Mouse (Mus musculus): ENCODE measurements around the gene Cbx2. TPM values are rescaled to one million over a fixed set of nuclear protein-coding genes. Genes with fewer than 3 reads are reported as not detected.

Gene Cbx2
- 29.3 and 30.5 TPM in 2 replicates for polyA plus RNA-seq (2016; fragmentation: Nextera tagmentation; extraction: Ambion mirVana)

- H3K27ac ChIP-seq (ENCODE audit: poor library complexity, severe bottlenecking) = peak within 1 kb of the TSS; percentile 80
- peaks cover 40% of the 10 kb centered on the region for H3K4me1 ChIP-seq (replicated peaks)
- H3K4me3 ChIP-seq = peak within 1 kb of the TSS; percentile 93
- H3K4me2 ChIP-seq = peak within 1 kb of the TSS; percentile 88
- H3K9me3 ChIP-seq (replicated peaks) = no peaks in the 10 kb centered on the region
- H3K36me3 ChIP-seq = peaks cover 17% of the 10 kb centered on the region
- WGBS = 4% methylated on average over 95 of the region's 99 CpGs
- ATAC-seq (ENCODE audit: insufficient number of reproducible peaks, low FRiP score) = peak; percentile 85
- peak within 1 kb of the TSS; percentile 95 for H3K9ac ChIP-seq
- H3K27me3 ChIP-seq (replicated peaks) = peaks cover 30% of the 10 kb centered on the region
Measured at GRCm38 (mm10) chr11:119022895-119023615, at the start of gene Cbx2. TSS of gene Cbx2 (plus strand) at chr11:119022962.

GRCm38 (mm10) chr11:118974340-118974739 is 48.4 kb upstream of the Cbx2 start:
- no peak overlapping the region for H3K4me2 ChIP-seq
- H3K4me3 ChIP-seq = no peak overlapping the region
- no peaks in the 10 kb centered on the region for H3K4me1 ChIP-seq (replicated peaks)
- no peaks in the 10 kb centered on the region for H3K36me3 ChIP-seq
- H3K27me3 ChIP-seq (replicated peaks) = peaks cover 75% of the 10 kb centered on the region
- no peak overlapping the region for H3K27ac ChIP-seq (ENCODE audit: poor library complexity, severe bottlenecking)
- H3K9me3 ChIP-seq (replicated peaks) = no peaks in the 10 kb centered on the region
- no peak for ATAC-seq (ENCODE audit: insufficient number of reproducible peaks, low FRiP score)
- WGBS = 77% methylated on average over 7 of the region's 7 CpGs
- H3K9ac ChIP-seq = no peak overlapping the region

- 2% methylated on average over 10 of the region's 10 CpGs for WGBS
- H3K4me1 ChIP-seq (replicated peaks) = no peaks in the 10 kb centered on the region
- peak overlapping the region; percentile 55 for H3K4me2 ChIP-seq
- H3K9ac ChIP-seq = no peak overlapping the region
- no peaks in the 10 kb centered on the region for H3K36me3 ChIP-seq
- no peak overlapping the region for H3K27ac ChIP-seq (ENCODE audit: poor library complexity, severe bottlenecking)
- ATAC-seq (ENCODE audit: insufficient number of reproducible peaks, low FRiP score) = no peak
- H3K27me3 ChIP-seq (replicated peaks) = peaks cover 70% of the 10 kb centered on the region
- H3K4me3 ChIP-seq = no peak overlapping the region
- no peaks in the 10 kb centered on the region for H3K9me3 ChIP-seq (replicated peaks)
Measured at GRCm38 (mm10) chr11:118975427-118975826, 47.3 kb upstream of the Cbx2 start.

- WGBS = 15% methylated on average over 12 of the region's 12 CpGs
- H3K4me1 ChIP-seq (replicated peaks) = no peaks in the 10 kb centered on the region
- no peak overlapping the region for H3K9ac ChIP-seq
- no peak overlapping the region for H3K27ac ChIP-seq (ENCODE audit: poor library complexity, severe bottlenecking)
- H3K4me3 ChIP-seq = no peak overlapping the region
- peak overlapping the region; percentile 55 for H3K4me2 ChIP-seq
- no peaks in the 10 kb centered on the region for H3K36me3 ChIP-seq
- H3K27me3 ChIP-seq (replicated peaks) = peaks cover 66% of the 10 kb centered on the region
- no peaks in the 10 kb centered on the region for H3K9me3 ChIP-seq (replicated peaks)
- 0 out of 2 replicates have a peak, but pooled peaks have one; percentile 54 for ATAC-seq (ENCODE audit: insufficient number of reproducible peaks, low FRiP score)
Measured at GRCm38 (mm10) chr11:118975917-118976316, 46.8 kb upstream of the Cbx2 start.

- no peak for ATAC-seq (ENCODE audit: insufficient number of reproducible peaks, low FRiP score)
- WGBS = 77% methylated on average over 2 of the region's 2 CpGs
- Histone ChIP-seq H3K36me3 (no peaks in the 10 kb centered on the region), H3K27me3 (replicated peaks) (peaks cover 34% of the 10 kb centered on the region), H3K4me1 (replicated peaks) (peaks cover 22% of the 10 kb centered on the region), H3K4me2 (no peak overlapping the region), H3K27ac (ENCODE audit: poor library complexity, severe bottlenecking) (no peak overlapping the region), H3K9me3 (replicated peaks) (no peaks in the 10 kb centered on the region), H3K9ac (no peak overlapping the region), H3K4me3 (no peak overlapping the region)
Measured at GRCm38 (mm10) chr11:118980388-118980787, 42.4 kb upstream of the Cbx2 start.

- Histone ChIP-seq H3K9me3 (replicated peaks) (no peaks in the 10 kb centered on the region), H3K36me3 (no peaks in the 10 kb centered on the region), H3K4me3 (no peak overlapping the region), H3K9ac (no peak overlapping the region), H3K27me3 (replicated peaks) (peaks cover 30% of the 10 kb centered on the region), H3K27ac (ENCODE audit: poor library complexity, severe bottlenecking) (no peak overlapping the region), H3K4me1 (replicated peaks) (peaks cover 22% of the 10 kb centered on the region), H3K4me2 (no peak overlapping the region)
- 62% methylated on average over 18 of the region's 18 CpGs for WGBS
- no peak for ATAC-seq (ENCODE audit: insufficient number of reproducible peaks, low FRiP score)
Measured at GRCm38 (mm10) chr11:118981012-118981776, 41.6 kb upstream of the Cbx2 start.

GRCm38 (mm10) chr11:118982593-118983113 is 40.1 kb upstream of the Cbx2 start:
- WGBS = 32% methylated on average over 12 of the region's 12 CpGs
- H3K36me3 ChIP-seq = no peaks in the 10 kb centered on the region
- H3K27me3 ChIP-seq (replicated peaks) = peaks cover 29% of the 10 kb centered on the region
- no peak overlapping the region for H3K4me3 ChIP-seq
- H3K9me3 ChIP-seq (replicated peaks) = no peaks in the 10 kb centered on the region
- H3K4me1 ChIP-seq (replicated peaks) = peaks cover 22% of the 10 kb centered on the region
- H3K9ac ChIP-seq = no peak overlapping the region
- ATAC-seq (ENCODE audit: insufficient number of reproducible peaks, low FRiP score) = no peak
- no peak overlapping the region for H3K27ac ChIP-seq (ENCODE audit: poor library complexity, severe bottlenecking)
- no peak overlapping the region for H3K4me2 ChIP-seq

- no peak for ATAC-seq (ENCODE audit: insufficient number of reproducible peaks, low FRiP score)
- Histone ChIP-seq H3K9me3 (replicated peaks) (no peaks in the 10 kb centered on the region), H3K36me3 (no peaks in the 10 kb centered on the region), H3K27ac (ENCODE audit: poor library complexity, severe bottlenecking) (no peak overlapping the region), H3K4me2 (no peak overlapping the region), H3K4me1 (replicated peaks) (peaks cover 22% of the 10 kb centered on the region), H3K4me3 (no peak overlapping the region), H3K27me3 (replicated peaks) (peaks cover 20% of the 10 kb centered on the region), H3K9ac (no peak overlapping the region)
- WGBS = 56% methylated on average over 5 of the region's 5 CpGs
Measured at GRCm38 (mm10) chr11:118985571-118985970, 37.2 kb upstream of the Cbx2 start.

- no peaks in the 10 kb centered on the region for H3K9me3 ChIP-seq (replicated peaks)
- H3K36me3 ChIP-seq = no peaks in the 10 kb centered on the region
- peaks cover 15% of the 10 kb centered on the region; the same call in 1 of the 2 replicates for H3K27me3 ChIP-seq (replicated peaks)
- 82% methylated on average over 10 of the region's 10 CpGs for WGBS
- peaks cover 19% of the 10 kb centered on the region for H3K4me1 ChIP-seq (replicated peaks)
- no peak within 1 kb of the TSS for H3K4me2 ChIP-seq
- H3K27ac ChIP-seq (ENCODE audit: poor library complexity, severe bottlenecking) = no peak within 1 kb of the TSS
- ATAC-seq (ENCODE audit: insufficient number of reproducible peaks, low FRiP score) = no peak
- no peak within 1 kb of the TSS for H3K9ac ChIP-seq
- no peak within 1 kb of the TSS for H3K4me3 ChIP-seq
Measured at GRCm38 (mm10) chr11:118987999-118988398, 34.8 kb upstream of the Cbx2 start, which contains the start of gene Enpp7. TSS of gene Enpp7 (plus strand) at chr11:118988188.

GRCm38 (mm10) chr11:118992781-118993180 is 30.0 kb upstream of the Cbx2 start:
- Histone ChIP-seq H3K4me2 (no peak overlapping the region), H3K27me3 (replicated peaks) (peaks cover 36% of the 10 kb centered on the region), H3K27ac (ENCODE audit: poor library complexity, severe bottlenecking) (no peak overlapping the region), H3K4me3 (no peak overlapping the region), H3K36me3 (no peaks in the 10 kb centered on the region), H3K4me1 (replicated peaks) (peaks cover 10% of the 10 kb centered on the region), H3K9ac (no peak overlapping the region), H3K9me3 (replicated peaks) (no peaks in the 10 kb centered on the region)
- WGBS = 50% methylated on average over 3 of the region's 3 CpGs
- ATAC-seq (ENCODE audit: insufficient number of reproducible peaks, low FRiP score) = no peak

GRCm38 (mm10) chr11:118995448-118995847 is 27.3 kb upstream of the Cbx2 start:
- H3K9me3 ChIP-seq (replicated peaks) = no peaks in the 10 kb centered on the region
- no peak for ATAC-seq (ENCODE audit: insufficient number of reproducible peaks, low FRiP score)
- H3K9ac ChIP-seq = no peak overlapping the region
- no peak overlapping the region for H3K4me2 ChIP-seq
- H3K36me3 ChIP-seq = no peaks in the 10 kb centered on the region
- peaks cover 19% of the 10 kb centered on the region for H3K4me1 ChIP-seq (replicated peaks)
- H3K27me3 ChIP-seq (replicated peaks) = peaks cover 51% of the 10 kb centered on the region
- no peak overlapping the region for H3K27ac ChIP-seq (ENCODE audit: poor library complexity, severe bottlenecking)
- WGBS = 23% methylated on average over 4 of the region's 4 CpGs
- no peak overlapping the region for H3K4me3 ChIP-seq

Data from heart, embryonic 12.5 days (tissue).